Mouse (Mus musculus): ENCODE measurements around the gene Rnf169. TPM values are rescaled to one million over a fixed set of nuclear protein-coding genes. Genes with fewer than 3 reads are reported as not detected.

Rnf169 gene
- 9.3 TPM for polyA plus RNA-seq (2017; shearing (Covaris generic))

GRCm38 (mm10) chr7:99980132-99980591 lies at the start of gene Rnf169:
Gene Rnf169, minus strand, starts transcription at chr7:99980448.

GRCm38 (mm10) chr7:100005790-100006189 lies 25.5 kb upstream of the Rnf169 start, which contains the start of gene Chrdl2:
Gene Chrdl2, plus strand, starts transcription at chr7:100006172.

Other genes starting within 250 kb of the Rnf169 start
- gene Olfr521, start 216.9 kb downstream of the Rnf169 start, polyA plus RNA-seq (2017; shearing (Covaris generic)), result not detected
- 2.4 TPM for gene Neu3, start 152.0 kb downstream of the Rnf169 start, polyA plus RNA-seq (2017; shearing (Covaris generic))
- gene Xrra1, start 121.3 kb downstream of the Rnf169 start, polyA plus RNA-seq (2017; shearing (Covaris generic)), result not detected
- 246 TPM for gene Spcs2, start 117.0 kb downstream of the Rnf169 start, polyA plus RNA-seq (2017; shearing (Covaris generic))
- not detected for gene Chrdl2, start 25.7 kb upstream of the Rnf169 start, polyA plus RNA-seq (2017; shearing (Covaris generic))
- 28.1 TPM for gene Pold3, start 141.1 kb upstream of the Rnf169 start, polyA plus RNA-seq (2017; shearing (Covaris generic))
- gene Lipt2, start 178.8 kb upstream of the Rnf169 start, polyA plus RNA-seq (2017; shearing (Covaris generic)), result 2.2 TPM
- gene Kcne3, start 196.1 kb upstream of the Rnf169 start, polyA plus RNA-seq (2017; shearing (Covaris generic)), result not detected
- gene Pgm2l1, start 246.9 kb upstream of the Rnf169 start, polyA plus RNA-seq (2017; shearing (Covaris generic)), result 13.7 TPM